Mouse (Mus musculus): ENCODE measurements around the gene Magee1.
A peak's percentile ranks its signal among the peaks of the same experiment; 100 is the strongest.
"Not testable (repeated sequence)": the region's sequence is repeated elsewhere in the genome, so short reads cannot be mapped to it uniquely, and the experiment has no call there.

The Magee1 gene

DNA sequence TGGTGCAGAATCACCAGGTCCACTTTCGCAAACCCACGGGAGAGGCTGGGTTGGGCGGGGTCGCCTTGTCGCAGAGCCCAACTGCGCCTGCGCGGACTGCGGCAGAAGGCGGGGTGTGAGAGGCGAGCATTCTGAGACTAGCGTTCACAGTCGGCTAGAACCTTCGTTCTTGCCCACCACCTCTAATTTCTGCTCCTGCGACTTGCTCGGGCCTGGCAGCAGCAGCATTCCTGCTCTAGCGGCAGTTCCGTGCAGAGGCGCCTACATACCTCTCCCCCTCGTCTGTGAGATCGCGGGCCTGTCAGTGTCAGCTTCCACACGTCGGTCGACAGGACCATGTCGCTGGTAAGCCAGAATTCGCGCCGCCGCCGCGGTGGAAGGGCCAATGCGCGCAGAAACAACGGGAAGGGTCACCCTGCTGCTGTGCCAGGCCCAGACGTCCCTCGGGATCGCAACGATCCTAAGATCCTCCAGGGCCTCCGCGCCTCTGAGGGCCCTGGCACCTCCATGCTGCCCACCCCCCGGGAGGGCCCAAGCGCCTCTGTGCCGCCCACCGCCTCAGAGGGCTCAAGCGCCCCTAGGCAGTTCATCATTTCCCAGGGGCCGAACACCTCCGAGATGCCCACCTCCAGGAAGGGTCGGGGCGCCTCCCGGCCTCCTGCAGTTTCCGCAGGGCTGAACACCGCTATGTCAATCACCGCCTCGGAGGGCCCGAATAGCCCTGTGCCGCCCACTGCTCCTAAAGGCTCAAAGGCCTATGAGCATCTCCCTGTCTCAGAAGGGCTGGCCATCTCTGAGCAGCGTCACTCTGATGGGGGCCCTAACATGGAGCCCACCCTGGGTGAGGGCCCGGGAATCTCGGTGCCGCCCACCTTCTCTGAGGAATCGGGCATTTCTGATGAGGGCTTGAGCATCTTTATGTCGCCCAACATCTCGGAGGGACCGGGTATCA lies at the start of gene Magee1:
Gene Magee1 (plus strand): TSS at position 104 of the 952 bp plus-strand sequence.
- peak; percentile 73 for ATAC-seq (ENCODE audit: insufficient number of reproducible peaks, low FRiP score, low TSS enrichment)

DNA sequence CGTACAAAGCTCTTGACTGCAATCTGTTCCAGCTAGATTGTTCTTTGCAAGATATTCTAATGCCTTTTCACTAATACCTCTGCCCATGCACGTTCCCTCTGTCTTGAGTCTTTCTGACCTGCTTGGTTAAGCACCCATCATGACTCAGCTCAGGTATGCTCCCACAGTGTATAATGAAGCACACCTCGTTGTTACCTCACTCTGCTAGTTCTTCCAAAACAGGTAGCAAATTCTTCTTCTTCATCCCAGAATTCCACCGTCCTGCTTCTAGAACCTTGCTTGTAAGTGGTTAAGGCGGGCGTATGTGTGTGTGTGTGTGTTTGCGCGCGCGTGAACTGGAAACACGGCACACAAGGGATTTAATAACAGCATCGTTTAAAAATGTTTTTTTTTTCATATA lies 41.0 kb upstream of the Magee1 start:
- peak; percentile 49 for ATAC-seq (ENCODE audit: insufficient number of reproducible peaks, low FRiP score, low TSS enrichment)

DNA sequence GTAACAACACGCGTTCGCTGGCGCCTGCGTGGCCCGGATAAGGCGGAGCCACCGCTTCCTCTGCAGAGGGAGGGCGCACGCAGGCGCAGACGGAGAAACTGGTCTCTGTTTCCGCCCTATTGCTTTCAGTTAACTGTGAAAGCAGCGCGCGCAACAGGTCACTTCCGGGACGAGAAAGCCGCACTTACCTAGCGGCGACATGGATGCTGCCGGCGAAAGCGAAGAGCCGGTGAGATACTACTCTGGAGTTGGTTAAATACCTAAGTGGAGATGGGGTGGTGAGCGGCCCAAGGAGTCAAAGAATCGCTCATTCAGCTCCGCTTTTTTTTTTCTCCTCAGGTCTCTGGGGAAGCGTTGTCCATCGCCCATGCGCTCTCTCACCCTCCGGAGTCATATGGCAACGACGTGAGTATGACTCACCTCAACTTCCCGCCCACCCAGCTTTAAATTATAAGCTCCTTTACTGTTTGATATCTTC lies 40.5 kb upstream of the Magee1 start, which contains the start of gene Pbdc1:
Gene Pbdc1 (plus strand): TSS at position 142 of the 478 bp plus-strand sequence.
- peak; percentile 99 for ATAC-seq (ENCODE audit: insufficient number of reproducible peaks, low FRiP score, low TSS enrichment)

DNA sequence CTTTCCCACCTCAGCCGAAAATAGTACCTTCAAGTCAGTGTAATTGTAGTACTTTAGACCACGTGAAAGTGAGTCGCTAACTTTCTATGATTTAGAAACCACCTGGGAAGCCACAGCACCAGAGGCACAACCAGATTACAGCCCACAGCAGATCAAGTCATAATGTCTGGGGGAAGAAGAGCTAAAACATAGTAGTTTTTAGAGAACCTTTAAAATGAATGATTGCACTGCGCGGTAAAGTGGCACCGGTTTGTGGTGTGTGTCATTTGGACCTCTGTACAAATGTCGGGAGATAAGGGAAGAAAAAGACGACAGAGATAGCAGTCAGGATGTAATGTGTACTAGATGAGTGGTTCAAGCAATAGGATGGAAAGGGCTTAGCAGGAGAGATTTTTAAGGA lies 40.1 kb upstream of the Magee1 start:
- ATAC-seq (ENCODE audit: insufficient number of reproducible peaks, low FRiP score, low TSS enrichment): no peak

DNA sequence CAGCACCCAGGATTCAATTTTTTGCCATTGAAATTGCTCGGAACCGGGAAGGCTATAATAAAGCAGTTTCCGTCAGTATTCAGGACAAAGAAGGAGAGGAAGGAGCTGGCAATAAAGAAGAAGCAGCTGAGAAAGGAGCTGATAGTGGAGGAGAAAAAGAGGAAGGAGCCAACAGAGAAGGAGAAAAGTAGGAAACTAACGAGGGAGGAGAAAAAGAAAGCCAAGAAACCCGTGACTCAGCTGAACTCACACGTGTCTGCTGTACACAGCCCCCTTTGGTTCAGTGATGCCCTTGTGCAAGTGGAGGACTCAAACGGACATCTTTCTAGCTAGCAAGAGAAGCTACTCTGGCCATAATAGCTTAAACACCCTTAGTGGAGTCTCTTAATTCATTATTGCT lies 37.2 kb upstream of the Magee1 start:
- ATAC-seq (ENCODE audit: insufficient number of reproducible peaks, low FRiP score, low TSS enrichment): not testable (repeated sequence)

DNA sequence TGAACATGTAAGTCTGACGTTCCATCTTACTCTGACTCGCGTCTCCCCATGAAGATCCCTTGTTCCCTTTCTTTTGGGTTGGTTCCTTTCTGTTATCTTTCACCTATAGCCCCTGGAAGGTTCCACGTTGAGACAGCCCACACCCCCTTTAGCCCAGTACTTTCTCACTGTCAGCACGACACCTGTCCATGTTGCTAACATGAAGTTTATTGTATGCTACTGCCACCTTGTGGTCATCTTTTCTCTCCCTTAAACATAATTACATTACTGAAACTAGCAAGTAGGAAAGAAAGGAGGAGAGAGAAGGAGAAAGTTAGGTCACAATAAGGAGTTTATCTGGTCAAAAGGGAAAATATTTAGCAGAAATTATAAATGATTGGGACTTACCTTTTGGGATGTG lies 16.0 kb upstream of the Magee1 start:
- no peak for ATAC-seq (ENCODE audit: insufficient number of reproducible peaks, low FRiP score, low TSS enrichment)

DNA sequence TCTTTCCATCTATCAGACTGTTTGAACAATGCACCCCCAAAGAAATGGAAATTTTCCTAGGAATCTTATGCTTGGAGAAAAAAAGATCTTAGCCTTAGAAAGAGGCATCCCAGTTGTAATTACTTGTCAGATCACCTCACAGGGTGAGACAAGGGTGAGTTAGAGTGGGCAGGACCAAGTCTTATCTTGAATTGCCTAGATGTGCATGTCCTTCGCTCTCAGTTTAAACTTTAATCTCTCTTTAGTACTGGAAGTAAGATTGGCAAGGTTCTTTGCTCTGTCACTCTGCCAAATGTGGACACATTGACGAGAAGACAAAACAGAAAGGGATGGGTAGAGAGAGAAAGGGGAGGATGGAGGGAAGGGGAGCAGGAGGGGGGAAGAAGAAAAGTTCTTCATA lies 5.2 kb upstream of the Magee1 start:
- no peak for ATAC-seq (ENCODE audit: insufficient number of reproducible peaks, low FRiP score, low TSS enrichment)

DNA sequence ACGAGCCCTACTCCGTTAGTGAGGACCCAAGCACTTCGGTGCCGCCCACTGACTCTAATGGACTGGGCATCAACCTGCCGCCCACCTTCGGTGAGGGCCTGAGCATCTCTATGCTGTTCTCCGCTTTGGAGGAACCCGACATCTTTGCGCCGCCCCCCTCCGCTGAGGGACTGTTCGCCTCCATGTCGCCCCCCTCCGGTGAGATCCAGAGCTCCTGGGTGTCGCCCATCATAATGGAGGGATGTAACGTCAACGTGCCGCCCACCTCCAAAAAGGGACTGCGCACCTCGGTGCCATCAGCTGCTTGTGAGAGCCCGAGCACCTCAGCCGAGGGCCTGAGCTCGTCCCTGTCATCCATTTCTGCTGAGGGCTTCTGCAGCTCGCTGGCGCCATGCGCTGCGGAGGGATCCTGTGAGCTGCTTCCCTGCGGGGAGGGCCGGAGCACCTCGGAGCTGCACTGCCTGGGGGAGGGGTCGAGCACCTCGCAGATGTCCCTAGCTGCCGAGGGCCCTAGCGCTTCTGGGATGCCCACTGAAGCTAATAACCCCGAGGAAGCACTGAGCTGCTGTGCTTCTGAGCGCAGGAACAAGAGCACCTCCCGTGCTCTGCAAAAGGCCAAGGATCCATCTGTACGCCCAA lies 1.2 kb downstream of the Magee1 start:
- peak; percentile 63 for ATAC-seq (ENCODE audit: insufficient number of reproducible peaks, low FRiP score, low TSS enrichment)

DNA sequence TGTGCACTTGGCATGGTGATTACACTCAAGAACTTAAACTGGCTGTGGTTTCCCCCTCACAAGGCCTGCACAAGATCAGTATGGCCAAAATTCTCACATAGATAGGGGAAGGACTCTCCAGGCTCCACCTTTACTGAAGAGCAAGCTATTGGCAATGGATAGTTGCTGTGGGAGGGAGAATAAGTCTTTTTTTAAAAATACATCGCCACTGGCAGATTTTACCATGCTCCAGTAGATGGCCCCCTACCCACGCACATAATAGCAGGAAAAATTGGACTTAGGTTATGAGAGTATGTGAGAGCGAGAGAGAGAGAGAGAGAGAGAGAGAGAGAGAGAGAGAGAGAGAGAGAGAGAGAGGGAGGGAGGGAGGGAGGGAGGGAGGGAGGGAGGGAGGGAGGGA lies 4.7 kb downstream of the Magee1 start:
- ATAC-seq (ENCODE audit: insufficient number of reproducible peaks, low FRiP score, low TSS enrichment): no peak

DNA sequence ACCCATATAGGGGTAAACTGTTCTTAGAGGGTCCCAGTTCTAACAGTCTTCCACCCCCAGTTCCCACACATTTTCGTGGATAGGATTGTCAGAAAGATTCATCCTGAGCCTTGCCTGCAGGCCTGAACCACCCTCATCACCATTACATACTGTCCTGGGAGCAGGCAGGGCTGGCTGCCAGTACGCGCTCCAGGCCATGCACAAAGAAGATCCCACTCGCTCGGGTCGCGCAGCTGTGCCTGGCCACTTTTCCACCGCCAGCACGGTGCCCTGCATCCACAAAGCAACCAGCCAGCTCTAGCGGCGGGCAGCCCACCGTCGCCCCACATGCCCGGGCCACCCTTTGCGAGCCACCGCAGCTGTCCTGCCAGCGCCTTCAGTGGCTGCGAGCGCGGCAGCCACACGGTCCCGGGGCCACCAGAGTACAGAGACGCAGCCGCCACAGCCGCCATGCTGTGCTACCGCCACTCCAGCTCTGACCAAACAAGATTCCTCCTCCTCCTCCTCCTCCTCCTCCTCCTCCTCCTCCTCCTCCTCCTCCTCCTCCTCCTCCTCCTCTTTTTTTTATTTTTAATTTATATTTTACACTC lies 31.8 kb downstream of the Magee1 start:
- ATAC-seq (ENCODE audit: insufficient number of reproducible peaks, low FRiP score, low TSS enrichment): no peak

DNA sequence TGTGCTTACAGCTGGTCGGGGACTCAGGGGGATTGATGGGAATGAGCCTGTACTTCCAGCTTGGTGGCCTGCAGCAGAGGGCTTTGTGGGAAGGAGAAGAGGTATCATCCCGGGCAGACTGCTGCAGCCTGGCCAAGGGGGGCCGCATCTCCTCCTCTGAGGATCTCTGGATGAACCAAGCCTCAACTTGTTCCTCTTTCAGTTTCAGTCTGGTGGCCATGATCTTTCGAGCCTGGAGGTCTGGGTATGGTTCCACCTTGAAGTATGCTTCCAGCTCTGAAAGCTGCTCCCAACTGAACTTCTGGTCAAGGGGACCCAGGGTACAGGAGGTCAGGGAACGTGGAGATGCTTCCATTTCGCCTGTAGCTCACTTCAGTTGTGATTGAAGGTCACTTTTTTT lies 44.8 kb downstream of the Magee1 start:
- ATAC-seq (ENCODE audit: insufficient number of reproducible peaks, low FRiP score, low TSS enrichment): not testable (repeated sequence)

DNA sequence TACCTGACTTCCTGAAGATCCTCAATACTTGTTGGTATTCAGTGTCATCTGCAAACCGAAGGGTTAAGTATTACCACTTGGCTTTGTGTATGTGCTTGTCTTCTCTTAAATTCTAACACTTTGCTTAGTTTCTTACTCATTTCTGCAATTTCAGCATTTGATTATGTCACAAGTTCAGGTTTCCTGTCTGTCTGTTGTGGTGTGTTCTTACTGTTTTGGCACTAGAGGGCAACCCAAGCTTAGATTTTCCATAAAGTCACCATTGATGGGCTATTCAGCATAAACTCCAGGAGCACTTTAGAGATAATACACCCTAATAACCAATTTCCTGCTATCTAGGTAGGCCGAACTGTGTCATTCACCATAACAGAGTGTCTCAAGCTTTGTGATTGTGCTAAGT lies 47.0 kb downstream of the Magee1 start:
- ATAC-seq (ENCODE audit: insufficient number of reproducible peaks, low FRiP score, low TSS enrichment): no peak
